Mouse (Mus musculus) kidney, adult 9 months (tissue): ENCODE results near the gene Dusp13.
A peak's percentile ranks its signal among the peaks of the same experiment; 100 is the strongest.

Experiments used
- DNase-seq: peaks from one replicate; pipeline ENCODE4 v3.0.0; 2022

Gene Dusp13

GRCm38 (mm10) chr14:21747436-21748141 lies 3.4 kb downstream of the Dusp13 start:
- no peak for DNase-seq

GRCm38 (mm10) chr14:21746846-21747245 lies 4.1 kb downstream of the Dusp13 start:
- no peak for DNase-seq

GRCm38 (mm10) chr14:21746251-21746650 lies 4.7 kb downstream of the Dusp13 start:
- DNase-seq, result no peak

- no peak for DNase-seq
Observed at GRCm38 (mm10) chr14:21745149-21745548, 5.8 kb downstream of the Dusp13 start.

- DNase-seq, result no peak
Observed at GRCm38 (mm10) chr14:21744169-21744568, 6.8 kb downstream of the Dusp13 start.

- no peak for DNase-seq
Observed at GRCm38 (mm10) chr14:21742441-21742840, 8.5 kb downstream of the Dusp13 start.

- peak; percentile 77 for DNase-seq
Observed at GRCm38 (mm10) chr14:21741786-21742185, 9.2 kb downstream of the Dusp13 start.

- no peak for DNase-seq
Observed at GRCm38 (mm10) chr14:21741314-21741713, 9.7 kb downstream of the Dusp13 start.

GRCm38 (mm10) chr14:21740345-21740744 lies 10.6 kb downstream of the Dusp13 start:
- DNase-seq, result no peak

GRCm38 (mm10) chr14:21733131-21733905 lies 17.7 kb downstream of the Dusp13 start:
- no peak for DNase-seq

GRCm38 (mm10) chr14:21729936-21730335 lies 21.0 kb downstream of the Dusp13 start:
- DNase-seq, result no peak

GRCm38 (mm10) chr14:21729031-21729732 lies 21.8 kb downstream of the Dusp13 start:
- no peak for DNase-seq

- no peak for DNase-seq
Observed at GRCm38 (mm10) chr14:21722021-21722698, 28.8 kb downstream of the Dusp13 start.

GRCm38 (mm10) chr14:21720430-21721205 lies 30.4 kb downstream of the Dusp13 start:
- no peak for DNase-seq

- no peak for DNase-seq
Observed at GRCm38 (mm10) chr14:21719646-21720383, 31.2 kb downstream of the Dusp13 start.

GRCm38 (mm10) chr14:21714486-21714885 lies 36.5 kb downstream of the Dusp13 start, which contains the start of gene Dupd1:
Gene Dupd1 (minus strand): TSS chr14:21714576.
- no peak for DNase-seq

- DNase-seq, result no peak
Observed at GRCm38 (mm10) chr14:21711231-21711630, 39.8 kb downstream of the Dusp13 start.

- no peak for DNase-seq
Observed at GRCm38 (mm10) chr14:21709545-21709944, 41.4 kb downstream of the Dusp13 start.

GRCm38 (mm10) chr14:21706759-21707571 lies 44.0 kb downstream of the Dusp13 start:
- DNase-seq, result no peak

GRCm38 (mm10) chr14:21705462-21705861 lies 45.5 kb downstream of the Dusp13 start:
- no peak for DNase-seq

- DNase-seq, result no peak
Observed at GRCm38 (mm10) chr14:21703255-21703654, 47.7 kb downstream of the Dusp13 start.
